Mouse (Mus musculus): ENCODE results near the gene Olfr1328. TPM values are rescaled to one million over a fixed set of nuclear protein-coding genes. Genes with fewer than 3 reads are reported as not detected.

The Olfr1328 gene
- polyA plus RNA-seq, 1 experiment from 2014 or later, result not detected

GRCm38 (mm10) chr4:118888297-118888696 lies 50.1 kb downstream of the Olfr1328 start, which contains the start of gene Olfr1330:
Olfr1330 (plus strand) TSS chr4:118888597.
- no peak within 1 kb of the TSS for H3K27ac ChIP-seq (ENCODE audit: low read depth, low read length)
- no peaks in the 10 kb centered on the region for H3K4me1 ChIP-seq (ENCODE audit: control insufficient read depth, insufficient read depth, low read length)
- no peak for ATAC-seq (replicated peaks; ENCODE audit: insufficient number of reproducible peaks, low FRiP score, low TSS enrichment)
- H3K36me3 ChIP-seq (ENCODE audit: control insufficient read depth, insufficient read depth, low read length), result no peaks in the 10 kb centered on the region
- no peak within 1 kb of the TSS for H3K9ac ChIP-seq (ENCODE audit: low read depth, low read length)
- no peak within 1 kb of the TSS for H3K4me2 ChIP-seq
- H3K9me3 ChIP-seq (replicated peaks; ENCODE audit: control insufficient read depth, low read length), result no peaks in the 10 kb centered on the region
- H3K4me3 ChIP-seq (ENCODE audit: low read depth, low read length), result no peak within 1 kb of the TSS
- 64% methylated on average over 1 of the region's 1 CpGs for WGBS (ENCODE audit: insufficient replicate concordance)
- no peaks in the 10 kb centered on the region for H3K27me3 ChIP-seq (ENCODE audit: control insufficient read depth, insufficient read depth, low read length)

Other genes with a start within 250 kb of the Olfr1328 start
- gene Olfr1342, start 245.9 kb downstream of the Olfr1328 start, polyA plus RNA-seq (2014; fragmentation: Nextera tagmentation; extraction: Ambion mirVana), result not detected in 2 replicates
- gene Olfr1341, start 235.1 kb downstream of the Olfr1328 start, polyA plus RNA-seq (2014; fragmentation: Nextera tagmentation; extraction: Ambion mirVana), result not detected in 2 replicates
- gene Olfr1340, start 218.5 kb downstream of the Olfr1328 start, polyA plus RNA-seq (2014; fragmentation: Nextera tagmentation; extraction: Ambion mirVana), result not detected in 2 replicates
- not detected in 2 replicates for gene Olfr1339, start 206.4 kb downstream of the Olfr1328 start, polyA plus RNA-seq (2014; fragmentation: Nextera tagmentation; extraction: Ambion mirVana)
- not detected in 2 replicates for gene Olfr1338, start 179.9 kb downstream of the Olfr1328 start, polyA plus RNA-seq (2014; fragmentation: Nextera tagmentation; extraction: Ambion mirVana)
- gene Olfr1337, start 156.0 kb downstream of the Olfr1328 start, polyA plus RNA-seq (2014; fragmentation: Nextera tagmentation; extraction: Ambion mirVana), result not detected in 2 replicates
- not detected in 2 replicates for gene Olfr1335, start 128.7 kb downstream of the Olfr1328 start, polyA plus RNA-seq (2014; fragmentation: Nextera tagmentation; extraction: Ambion mirVana)
- gene Olfr1333, start 102.3 kb downstream of the Olfr1328 start, polyA plus RNA-seq (2014; fragmentation: Nextera tagmentation; extraction: Ambion mirVana), result not detected in 2 replicates
- not detected in 2 replicates for gene Olfr1331, start 74.0 kb downstream of the Olfr1328 start, polyA plus RNA-seq (2014; fragmentation: Nextera tagmentation; extraction: Ambion mirVana)
- gene Olfr1330, start 50.0 kb downstream of the Olfr1328 start, polyA plus RNA-seq (2014; fragmentation: Nextera tagmentation; extraction: Ambion mirVana), result not detected in 2 replicates
- gene Olfr1329, start 21.1 kb downstream of the Olfr1328 start, polyA plus RNA-seq (2014; fragmentation: Nextera tagmentation; extraction: Ambion mirVana), result not detected in 2 replicates
- gene Lao1, start 23.0 kb upstream of the Olfr1328 start, polyA plus RNA-seq (2014; fragmentation: Nextera tagmentation; extraction: Ambion mirVana), result not detected in 2 replicates
- gene Slc2a1, start 170.1 kb upstream of the Olfr1328 start, polyA plus RNA-seq (2014; fragmentation: Nextera tagmentation; extraction: Ambion mirVana), result 426 and 446 TPM in 2 replicates
- gene Zfp691, start 235.6 kb upstream of the Olfr1328 start, polyA plus RNA-seq (2014; fragmentation: Nextera tagmentation; extraction: Ambion mirVana), result 10.9 and 13.7 TPM in 2 replicates

Measured in heart, embryonic 11.5 days (tissue).